Mouse (Mus musculus): ENCODE data around the gene Chit1. TPM values are rescaled to one million over a fixed set of nuclear protein-coding genes. Genes with fewer than 3 reads are reported as not detected.
A peak's percentile ranks its signal among the peaks of the same experiment; 100 is the strongest.

Chit1 gene
- total RNA-seq (2021): under 1 TPM in 1 of 2 experiments, not detected in 1; 0.17 TPM
- long read RNA-seq: 0 reads

GRCm38 (mm10) chr1:134110979-134111378 is at the start of gene Chit1:
Chit1 (plus strand) TSS chr1:134111242.
- no peak for DNase-seq (ENCODE audit: low spot score in 2 of 2)

DNA sequence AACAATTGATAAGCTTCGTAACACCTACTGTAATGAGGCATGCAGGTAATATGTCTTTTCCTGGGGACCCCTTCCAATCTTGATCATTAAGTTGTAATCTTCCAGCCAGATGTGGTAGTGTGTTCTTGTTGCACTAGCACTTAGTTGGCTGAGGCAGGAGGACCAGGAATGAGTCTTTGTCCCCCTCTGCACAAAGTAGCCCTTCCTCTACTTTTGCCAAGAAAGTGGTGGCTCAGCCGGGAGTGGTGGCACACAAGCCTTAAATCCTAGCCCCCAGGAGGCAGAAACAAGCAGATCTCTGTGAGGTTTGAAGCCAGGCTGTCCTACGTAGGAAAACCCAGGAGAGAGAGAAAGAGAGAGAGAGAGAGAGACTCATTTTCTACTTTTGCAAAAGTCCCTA is 49.1 kb upstream of the Chit1 start:
- DNase-seq (ENCODE audit: low spot score in 2 of 2): no peak

DNA sequence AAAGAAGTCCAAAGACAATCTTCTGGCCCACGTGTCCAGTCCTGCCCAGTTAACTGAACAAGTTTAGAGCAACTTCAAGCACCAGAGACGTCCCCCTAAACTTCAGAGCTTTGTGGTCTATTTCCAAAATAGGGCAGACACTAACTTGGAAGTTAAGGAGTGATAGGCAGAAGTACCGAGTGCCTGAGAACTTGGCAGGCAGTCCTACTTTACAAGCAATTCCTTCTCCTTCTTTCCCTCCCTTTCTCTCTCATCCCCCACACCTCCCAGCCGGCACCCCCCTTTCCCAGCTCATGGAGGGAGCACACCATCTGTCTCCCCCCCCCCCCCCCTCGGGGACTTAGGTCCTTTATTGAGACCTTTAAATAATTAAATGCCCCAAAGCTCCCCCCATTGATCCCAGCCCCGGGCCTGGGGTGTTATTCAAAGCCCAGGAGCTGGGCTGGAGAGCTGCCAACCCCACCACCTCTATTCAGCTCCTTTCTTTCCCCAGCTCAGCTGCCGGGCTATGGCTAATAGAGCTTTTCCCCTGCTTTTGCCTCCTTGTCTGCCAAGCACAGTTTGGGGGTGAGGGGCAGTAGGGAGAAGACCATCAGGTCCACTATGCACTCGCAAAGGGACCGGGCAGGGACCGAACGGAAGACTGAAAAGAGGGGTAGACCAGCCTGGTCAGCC is 48.5 kb upstream of the Chit1 start:
- DNase-seq (ENCODE audit: low spot score in 2 of 2): peak in 1 of 2 experiments; percentile 41

DNA sequence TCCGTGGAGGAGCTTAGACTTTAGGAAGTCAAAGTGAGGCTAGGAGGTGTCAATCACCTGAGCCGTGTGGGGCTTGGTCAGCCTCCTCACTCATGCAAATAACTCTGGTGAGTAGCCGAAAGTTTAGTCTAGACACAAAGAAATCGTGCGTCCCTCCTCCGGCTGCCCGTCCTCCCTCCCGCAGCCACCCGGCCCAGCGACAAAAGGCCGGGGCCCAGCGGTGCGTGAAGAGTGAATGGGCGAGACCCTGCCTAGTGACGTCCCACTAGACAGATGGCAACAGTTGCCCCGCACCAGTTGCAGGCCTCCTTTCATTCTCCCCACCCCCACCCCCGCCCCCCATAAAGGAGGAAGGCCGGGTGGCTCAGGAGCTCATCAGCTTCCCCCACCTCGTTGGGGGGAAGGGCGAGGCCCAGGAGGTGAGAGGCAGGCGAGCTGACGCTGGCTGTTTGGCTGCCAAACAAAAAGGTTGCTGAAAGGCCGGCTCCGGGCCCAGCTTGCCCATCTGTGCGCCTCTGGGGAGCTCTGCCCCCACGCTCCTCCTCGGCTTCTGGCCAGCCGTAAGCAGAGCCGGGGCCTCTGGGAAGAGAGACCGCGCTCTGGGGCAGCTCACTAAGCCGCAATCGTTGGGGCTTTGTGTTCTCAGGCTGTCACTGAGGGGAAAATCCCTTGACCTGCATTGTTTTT is 47.8 kb upstream of the Chit1 start:
- peak; percentile 43 to 53 for DNase-seq (ENCODE audit: low spot score in 2 of 2)

DNA sequence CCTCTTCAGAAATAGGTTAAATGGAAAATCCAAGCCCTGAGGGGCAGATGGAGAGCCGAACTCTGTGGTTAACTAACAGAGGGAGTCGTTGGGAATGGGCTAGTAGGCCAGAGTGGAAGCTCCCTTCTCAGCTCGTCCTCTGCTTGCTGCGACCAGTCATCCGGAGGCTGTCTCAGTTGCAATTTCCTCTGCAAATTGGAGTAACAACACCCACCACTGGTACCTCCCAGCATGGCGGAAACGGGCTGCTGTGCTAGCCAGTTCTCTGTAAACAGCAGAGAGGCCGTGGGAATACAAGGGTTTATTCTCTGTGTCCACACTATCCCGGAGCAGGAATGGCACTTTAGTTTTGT is 47.3 kb upstream of the Chit1 start:
- DNase-seq (ENCODE audit: low spot score in 2 of 2): no peak

- DNase-seq (ENCODE audit: low spot score in 2 of 2): no peak
Measured at GRCm38 (mm10) chr1:134064296-134064831, 46.7 kb upstream of the Chit1 start.

GRCm38 (mm10) chr1:134065241-134065809 is 45.7 kb upstream of the Chit1 start:
- DNase-seq (ENCODE audit: low spot score in 2 of 2): no peak

- no peak for DNase-seq (ENCODE audit: low spot score in 2 of 2)
Measured at GRCm38 (mm10) chr1:134066554-134066953, 44.5 kb upstream of the Chit1 start.

DNA sequence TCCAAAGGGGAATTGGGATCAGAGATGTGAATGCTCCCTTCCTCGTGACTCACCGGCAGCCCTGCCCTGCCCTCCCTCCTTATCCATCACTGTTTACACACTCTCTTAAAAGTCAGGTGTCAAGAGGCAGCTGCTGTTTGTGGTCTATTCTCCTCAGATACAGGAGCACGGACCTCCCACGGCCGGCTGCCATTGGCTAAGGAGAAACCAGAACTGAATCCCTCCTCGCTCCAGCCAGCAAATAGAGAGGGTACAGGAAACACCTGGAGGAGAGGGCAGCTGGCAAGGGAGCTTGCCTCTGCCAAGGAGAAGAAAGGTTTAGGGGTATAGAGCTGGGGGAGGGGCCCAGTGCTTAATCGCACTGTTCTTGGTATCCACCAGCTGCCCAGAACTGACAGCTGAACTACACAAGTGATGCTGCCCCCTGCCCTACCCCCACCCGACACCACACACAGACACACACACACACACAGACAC is 43.9 kb upstream of the Chit1 start:
- no peak for DNase-seq (ENCODE audit: low spot score in 2 of 2)

- DNase-seq (ENCODE audit: low spot score in 2 of 2): no peak
Measured at GRCm38 (mm10) chr1:134070099-134070669, 40.9 kb upstream of the Chit1 start.

DNA sequence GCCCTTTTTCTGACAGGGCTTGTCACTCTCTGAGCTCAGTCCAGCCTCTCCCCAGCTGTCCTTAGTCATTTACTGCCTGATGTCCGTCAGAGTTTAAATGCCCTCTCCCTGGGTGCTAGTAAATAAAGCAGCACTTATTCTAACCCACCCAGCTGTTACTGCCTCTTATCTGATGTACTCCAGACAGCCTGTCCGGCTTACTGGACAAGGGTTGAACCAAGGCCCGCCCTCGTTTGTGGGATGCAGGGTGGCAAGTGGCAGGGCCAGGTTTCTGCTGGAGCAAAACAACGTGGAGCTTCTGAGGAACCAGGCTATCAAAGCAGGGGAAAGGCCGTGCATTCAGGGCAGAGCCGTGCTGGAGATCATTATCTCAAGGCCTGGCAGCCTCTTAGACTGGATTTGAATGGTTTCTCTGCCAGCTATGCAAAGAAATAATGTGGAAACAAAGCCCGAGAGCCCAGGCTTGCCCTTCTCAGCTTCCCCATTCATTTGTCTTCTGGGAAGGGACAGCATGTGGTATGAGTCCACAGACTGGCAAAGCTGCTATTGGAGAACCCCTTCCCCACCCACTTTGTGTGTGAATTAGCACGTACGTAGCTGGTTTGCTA is 39.5 kb upstream of the Chit1 start:
- no peak for DNase-seq (ENCODE audit: low spot score in 2 of 2)

DNA sequence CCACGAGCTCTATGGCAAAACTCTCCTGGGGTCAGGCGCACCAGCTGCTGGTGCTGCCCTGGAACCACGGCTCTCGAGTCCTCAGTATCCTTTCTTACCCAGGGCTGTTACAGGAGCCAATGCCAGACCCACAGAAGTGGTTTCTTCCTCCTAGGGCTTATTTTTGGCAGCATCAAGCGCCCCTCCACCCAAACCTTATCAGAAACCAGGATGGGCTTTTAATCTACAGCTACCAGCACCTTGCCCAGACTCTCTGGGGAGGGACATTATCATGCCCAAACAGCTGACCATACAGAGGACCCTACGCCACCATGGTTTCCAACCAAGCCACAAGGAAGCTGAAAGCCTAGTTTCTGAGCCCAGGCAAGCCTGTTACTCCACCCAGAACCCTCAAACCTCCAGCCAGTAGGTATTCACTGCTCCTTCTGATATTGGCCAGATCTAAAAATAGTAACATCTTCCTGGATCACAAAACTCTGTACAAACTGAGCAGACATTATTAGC is 37.9 kb upstream of the Chit1 start:
- no peak for DNase-seq (ENCODE audit: low spot score in 2 of 2)

DNA sequence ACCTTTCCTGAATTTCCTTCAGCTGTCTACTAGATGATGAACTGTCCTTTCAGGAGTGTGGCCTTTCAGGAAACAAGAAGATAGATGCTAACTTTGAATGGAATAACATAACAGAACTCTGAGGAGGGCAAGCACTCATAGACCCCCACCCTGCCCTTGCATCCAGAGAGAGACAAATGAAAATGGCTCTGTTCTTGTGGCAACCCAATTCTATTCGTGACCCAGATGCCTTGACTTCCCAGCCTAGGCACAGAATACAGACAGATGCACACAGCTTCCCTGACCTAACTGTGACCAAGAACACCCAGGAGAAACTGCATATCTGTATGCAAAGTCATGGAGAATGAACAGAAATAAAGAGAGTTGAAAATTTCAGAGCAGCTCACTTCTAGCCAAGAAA is 37.4 kb upstream of the Chit1 start:
- DNase-seq (ENCODE audit: low spot score in 2 of 2): no peak

- DNase-seq (ENCODE audit: low spot score in 2 of 2): no peak
Measured at GRCm38 (mm10) chr1:134074184-134074583, 36.9 kb upstream of the Chit1 start.

- no peak for DNase-seq (ENCODE audit: low spot score in 2 of 2)
Measured at GRCm38 (mm10) chr1:134074606-134075005, 36.4 kb upstream of the Chit1 start.

- DNase-seq (ENCODE audit: low spot score in 2 of 2): no peak
Measured at GRCm38 (mm10) chr1:134075532-134075931, 35.5 kb upstream of the Chit1 start.

DNA sequence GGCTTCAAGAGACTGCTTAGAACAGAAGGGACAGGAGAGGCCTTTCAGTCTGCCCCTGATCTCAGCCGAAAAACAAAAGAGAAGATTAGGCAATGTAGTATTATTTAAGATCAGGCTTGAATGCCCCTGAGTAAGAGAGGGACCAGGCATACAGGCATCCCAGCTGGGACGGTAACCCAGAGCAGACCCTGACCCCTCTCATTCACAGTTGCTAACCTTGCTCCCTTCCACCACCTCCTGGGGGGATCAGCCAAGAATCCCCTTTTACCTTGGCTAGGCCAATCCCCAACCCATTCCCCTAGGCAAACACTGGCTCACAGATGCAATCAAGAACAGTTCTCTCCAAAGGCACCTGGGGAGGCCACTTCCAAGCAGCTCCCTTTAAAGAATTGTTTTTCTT is 34.3 kb upstream of the Chit1 start:
- no peak for DNase-seq (ENCODE audit: low spot score in 2 of 2)

DNA sequence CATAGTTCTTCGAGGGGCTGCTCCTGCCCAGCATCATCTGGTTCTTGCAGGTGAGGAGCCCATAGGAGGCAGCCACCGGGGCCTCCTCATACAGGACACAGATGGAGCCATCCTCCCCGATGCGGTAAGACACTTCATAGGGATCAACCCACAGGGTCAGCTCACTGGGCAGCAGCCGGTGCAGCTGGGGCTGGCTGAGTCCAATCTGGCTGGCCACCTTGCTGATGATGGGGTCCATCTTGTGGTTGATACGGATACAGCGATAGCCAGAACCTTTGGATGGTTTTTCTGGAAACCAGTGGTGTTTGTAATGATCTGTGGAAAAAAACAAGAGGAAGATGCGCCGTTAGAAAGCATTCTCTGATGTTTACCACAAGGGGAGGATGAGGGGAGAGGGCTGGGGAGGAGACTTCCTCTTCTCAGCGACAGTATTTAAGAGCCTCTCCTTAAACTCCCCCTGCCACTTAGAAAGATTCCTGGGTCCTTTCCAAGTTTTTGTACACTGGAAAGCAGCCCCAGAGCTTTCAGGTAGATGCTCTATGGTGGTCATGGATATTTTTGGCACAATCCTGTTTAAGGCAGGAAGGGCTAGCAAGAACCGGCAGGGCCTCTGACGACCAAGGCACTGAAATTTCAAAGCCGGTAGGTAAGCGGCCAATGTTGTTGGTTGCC is 33.5 kb upstream of the Chit1 start:
- no peak for DNase-seq (ENCODE audit: low spot score in 2 of 2)

- peak; percentile 30 to 75 for DNase-seq (ENCODE audit: low spot score in 2 of 2)
Measured at GRCm38 (mm10) chr1:134078061-134078795, 32.8 kb upstream of the Chit1 start.
